ENCODE assay signal across 13 mouse cellular contexts in the genomic region with DNA sequence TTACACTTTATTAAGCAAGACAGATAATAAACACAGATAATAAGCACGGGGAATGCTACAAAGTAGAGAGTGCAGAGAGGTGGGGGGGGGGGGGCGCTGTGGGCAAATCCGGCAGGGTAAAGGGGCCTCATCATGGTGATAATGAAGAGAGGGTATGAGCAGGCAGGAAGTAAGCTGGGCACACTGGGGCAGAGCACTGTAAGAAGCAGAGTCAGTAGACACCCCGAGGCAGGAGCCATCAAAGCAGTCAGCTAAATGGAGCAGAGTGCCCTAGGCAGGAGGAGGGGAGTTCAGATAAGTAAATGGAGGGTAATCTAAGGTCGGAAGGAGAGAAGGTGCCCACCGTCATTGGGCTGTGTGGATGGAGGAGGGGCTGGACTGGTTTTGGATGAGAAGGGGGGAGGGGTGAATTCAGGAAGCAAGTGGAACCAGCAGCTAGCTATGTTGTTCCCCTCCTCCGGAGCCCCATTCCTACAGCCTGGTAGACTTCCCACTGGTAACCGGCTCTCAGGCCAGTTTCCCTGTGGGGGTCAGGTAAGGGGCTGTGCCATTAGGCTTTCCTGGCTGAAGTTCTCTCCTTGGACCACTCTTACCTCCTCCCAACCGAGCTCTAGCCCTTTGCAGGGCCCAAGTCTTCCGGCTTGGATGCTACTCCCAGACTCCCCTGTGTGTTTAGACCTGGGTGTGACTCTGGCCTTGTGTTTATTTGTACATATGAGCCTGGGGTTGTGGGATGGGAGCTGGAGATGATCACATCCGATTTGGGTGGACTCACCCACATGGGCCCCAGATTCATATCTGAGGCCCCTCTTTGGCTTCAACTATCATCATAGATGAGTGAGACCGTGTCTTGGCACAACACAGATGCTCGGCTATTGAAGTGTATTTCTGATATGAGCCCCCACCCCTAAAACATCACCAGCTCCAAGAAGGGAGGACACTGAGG. TPM values are rescaled to one million over a fixed set of nuclear protein-coding genes. Genes with fewer than 3 reads are reported as not detected.
DNase-seq lines count a peak whose midpoint lies in the region; ATAC-seq lines count a peak whose summit lies in the region.
"Had no signal": no experiment of that assay in that cellular context is flagged by ENCODE, and none has a peak within 500 bp of the region (broad histone marks: within the 10 kb centered on the region; RNA-seq: fewer than 3 reads in every experiment).

No protein-coding gene starts in this region.

- peaks cover 29% of the 10 kb centered on the region for H3K4me1 ChIP-seq in lung, embryonic 16.5 days (replicated peaks; ENCODE audit: control insufficient read depth, insufficient read depth, low read length)
- peaks cover 81% of the 10 kb centered on the region for H3K4me1 ChIP-seq in embryonic facial prominence, embryonic 10.5 days
- peaks cover 32% of the 10 kb centered on the region; the same call in 1 of the 2 replicates for H3K4me1 ChIP-seq in liver, embryonic 12.5 days

- peak; percentile 85 for DNase-seq in heart, adult 11 months
- DNase-seq in heart, postnatal 10 days: no peak
- no peak for DNase-seq in lung, postnatal 4 days
- peak; percentile 45 for DNase-seq in embryonic facial prominence, embryonic 10.5 days (ENCODE audit: low spot score)
- peak; percentile 15 to 46 for DNase-seq in thymus, postnatal 10 days (ENCODE audit: low spot score in 2 of 2)
- no peak for DNase-seq in adrenal gland, postnatal 36 days
- DNase-seq: adrenal gland, postnatal 14 days; cerebellum, adult 18-20 months; right cerebral cortex, adult 18-20 months had no signal

- 17% methylated on average over 13 of the region's 13 CpGs for WGBS in lung, embryonic 16.5 days
- WGBS in embryonic facial prominence, embryonic 10.5 days: 24% methylated on average over 13 of the region's 13 CpGs
- 19% methylated on average over 13 of the region's 13 CpGs for WGBS in liver, embryonic 12.5 days (ENCODE audit: insufficient replicate concordance)

- intact Hi-C loops in heart, postnatal 10 days (cut with DNase I): no loop called here

- peaks cover 26% of the 10 kb centered on the region for H3K27me3 ChIP-seq in lung, embryonic 16.5 days (ENCODE audit: control insufficient read depth, insufficient read depth, low read depth, low read length)
- peaks cover 84% of the 10 kb centered on the region for H3K27me3 ChIP-seq in embryonic facial prominence, embryonic 10.5 days (replicated peaks; ENCODE audit: low read depth, poor library complexity, severe bottlenecking)
- peaks cover 90% of the 10 kb centered on the region for H3K27me3 ChIP-seq in liver, embryonic 12.5 days (replicated peaks)

- H3K9ac ChIP-seq in lung, embryonic 16.5 days (ENCODE audit: low read length): no peak overlapping the region
- H3K9ac ChIP-seq in liver, embryonic 12.5 days: no peak overlapping the region
- H3K9ac ChIP-seq: forebrain, embryonic 15.5 days; liver, embryonic 15.5 days had no signal

- no peak for ATAC-seq in lung, embryonic 16.5 days (ENCODE audit: low read depth)
- no peak for ATAC-seq in liver, embryonic 12.5 days
- ATAC-seq: forebrain, embryonic 15.5 days had no signal

- no peaks in the 10 kb centered on the region for H3K9me3 ChIP-seq in lung, embryonic 16.5 days (ENCODE audit: control insufficient read depth, low read length)
- no peaks in the 10 kb centered on the region for H3K9me3 ChIP-seq in embryonic facial prominence, embryonic 10.5 days
- no peaks in the 10 kb centered on the region for H3K9me3 ChIP-seq in liver, embryonic 12.5 days (replicated peaks)
- H3K9me3 ChIP-seq: forebrain, embryonic 15.5 days; liver, embryonic 15.5 days had no signal

- H3K4me3 ChIP-seq in lung, embryonic 16.5 days (ENCODE audit: low read length): no peak overlapping the region
- peak overlapping the region; percentile 19; the same call in 1 of the 2 replicates for H3K4me3 ChIP-seq in embryonic facial prominence, embryonic 10.5 days
- H3K4me3 ChIP-seq in liver, embryonic 12.5 days: no peak overlapping the region
- H3K4me3 ChIP-seq: forebrain, embryonic 15.5 days; liver, embryonic 15.5 days had no signal

- no peak overlapping the region for H3K4me2 ChIP-seq in lung, embryonic 16.5 days (ENCODE audit: low read depth, low read length)
- H3K4me2 ChIP-seq in liver, embryonic 12.5 days: no peak overlapping the region; the same call in 1 of the 2 replicates
- H3K4me2 ChIP-seq: forebrain, embryonic 15.5 days; liver, embryonic 15.5 days had no signal

- no peaks in the 10 kb centered on the region for H3K36me3 ChIP-seq in lung, embryonic 16.5 days (ENCODE audit: control insufficient read depth, insufficient read depth, low read length)
- H3K36me3 ChIP-seq in embryonic facial prominence, embryonic 10.5 days (replicated peaks): no peaks in the 10 kb centered on the region
- H3K36me3 ChIP-seq in liver, embryonic 12.5 days: no peaks in the 10 kb centered on the region
- H3K36me3 ChIP-seq: forebrain, embryonic 15.5 days; liver, embryonic 15.5 days had no signal

- peak overlapping the region; percentile 37; the same call in 1 of the 2 replicates for H3K27ac ChIP-seq in lung, embryonic 16.5 days (ENCODE audit: low read length)
- 0 out of 2 replicates have a peak overlapping the region, but pooled peaks have one; percentile 24 for H3K27ac ChIP-seq in embryonic facial prominence, embryonic 10.5 days (replicated peaks)
- no peak overlapping the region for H3K27ac ChIP-seq in liver, embryonic 12.5 days
- H3K27ac ChIP-seq: forebrain, embryonic 15.5 days; liver, embryonic 15.5 days had no signal

RNA-seq across cellular contexts. Expression of a gene that starts 1.9 kb away (rescaled TPM):
- 1 to 10 TPM in 1 of 2 experiments, under 1 TPM in 1; 0.84 to 2.1 TPM for total RNA-seq in heart, postnatal 10 days (2021)
- polyA plus RNA-seq in lung, embryonic 16.5 days (2015; fragmentation: Nextera tagmentation; extraction: Ambion mirVana): 1.0 and 1.3 TPM in 2 replicates
- polyA plus RNA-seq in embryonic facial prominence, embryonic 10.5 days (2016; fragmentation: Nextera tagmentation; extraction: Ambion mirVana): 0.50 and 0.66 TPM in 2 replicates
- 10 to 100 TPM; 16.0 to 16.5 TPM for total RNA-seq in adrenal gland, postnatal 36 days (2021)
- 0.24 and 0.25 TPM in 2 replicates for polyA plus RNA-seq in liver, embryonic 12.5 days (2016; fragmentation: Nextera tagmentation; extraction: Ambion mirVana)

Comparison
In these comparisons a context has a peak if more than half of its experiments do, and no peak if none do; other contexts are left out.
1. DNase-seq: peak in heart, adult 11 months (single experiment), embryonic facial prominence, embryonic 10.5 days (single experiment) and thymus, postnatal 10 days (2 of 2); none in heart, postnatal 10 days (0 of 2), lung, postnatal 4 days (0 of 2) and adrenal gland, postnatal 36 days (0 of 2).